Mouse (Mus musculus): ENCODE measurements around the gene Apoe.

Gene Apoe

GRCm38 (mm10) chr7:19715239-19716054 lies 16.5 kb upstream of the Apoe start, which contains the start of gene Tomm40:
TSS of gene Tomm40 (minus strand) at chr7:19715438.
- DNase-seq, result peak; percentile 99

DNA sequence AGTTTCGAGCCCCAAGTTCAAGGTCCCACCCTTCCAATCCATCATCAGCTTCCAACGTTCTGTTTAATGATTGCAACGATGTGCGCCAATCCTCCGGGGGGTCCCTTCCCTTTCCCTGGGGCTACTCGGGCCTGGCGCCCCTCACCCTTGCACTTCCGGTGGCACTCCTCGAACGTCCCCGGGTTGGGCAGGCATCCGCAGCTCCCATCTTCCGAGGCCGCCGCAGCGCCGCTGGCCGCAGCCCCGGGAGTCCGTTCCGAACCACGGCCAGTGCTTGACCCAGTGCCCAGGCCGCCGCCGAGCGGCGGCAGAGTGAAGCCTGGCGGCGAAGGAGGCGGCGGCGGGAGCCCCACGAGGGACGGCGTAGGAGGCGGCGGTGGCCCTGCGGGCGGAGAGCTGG lies 15.8 kb upstream of the Apoe start:
- DNase-seq, result no peak

- no peak for DNase-seq
These were observed 14.6 kb upstream of the Apoe start for GRCm38 (mm10) chr7:19713598-19713997.

DNA sequence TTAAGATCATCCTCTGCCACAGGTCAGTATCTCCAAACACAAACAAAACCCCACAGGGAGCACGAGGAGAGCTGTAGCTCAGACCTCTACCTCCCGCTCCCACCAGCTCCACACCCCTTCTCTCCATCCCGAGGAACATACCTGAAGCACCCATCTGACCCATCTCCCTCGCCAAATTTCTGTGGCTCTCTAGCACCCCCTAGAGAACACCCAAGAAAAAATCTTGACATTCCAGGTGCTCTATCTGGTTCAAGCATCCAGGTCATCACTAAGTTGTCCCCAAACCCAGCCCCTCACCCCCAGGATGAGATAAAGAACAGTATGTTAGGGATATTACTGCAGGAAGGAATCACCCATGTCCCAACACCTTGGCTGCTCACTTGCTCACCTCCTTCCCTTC lies 14.2 kb upstream of the Apoe start:
- peak; percentile 43 for DNase-seq

GRCm38 (mm10) chr7:19712414-19712813 lies 13.4 kb upstream of the Apoe start:
- DNase-seq, result no peak

GRCm38 (mm10) chr7:19710650-19711049 lies 11.7 kb upstream of the Apoe start:
- no peak for DNase-seq

- no peak for DNase-seq
These were observed 6.3 kb upstream of the Apoe start for GRCm38 (mm10) chr7:19705271-19705670.

GRCm38 (mm10) chr7:19704475-19704874 lies 5.5 kb upstream of the Apoe start:
- DNase-seq, result no peak

GRCm38 (mm10) chr7:19702859-19703555 lies 4.0 kb upstream of the Apoe start:
- DNase-seq, result no peak

DNA sequence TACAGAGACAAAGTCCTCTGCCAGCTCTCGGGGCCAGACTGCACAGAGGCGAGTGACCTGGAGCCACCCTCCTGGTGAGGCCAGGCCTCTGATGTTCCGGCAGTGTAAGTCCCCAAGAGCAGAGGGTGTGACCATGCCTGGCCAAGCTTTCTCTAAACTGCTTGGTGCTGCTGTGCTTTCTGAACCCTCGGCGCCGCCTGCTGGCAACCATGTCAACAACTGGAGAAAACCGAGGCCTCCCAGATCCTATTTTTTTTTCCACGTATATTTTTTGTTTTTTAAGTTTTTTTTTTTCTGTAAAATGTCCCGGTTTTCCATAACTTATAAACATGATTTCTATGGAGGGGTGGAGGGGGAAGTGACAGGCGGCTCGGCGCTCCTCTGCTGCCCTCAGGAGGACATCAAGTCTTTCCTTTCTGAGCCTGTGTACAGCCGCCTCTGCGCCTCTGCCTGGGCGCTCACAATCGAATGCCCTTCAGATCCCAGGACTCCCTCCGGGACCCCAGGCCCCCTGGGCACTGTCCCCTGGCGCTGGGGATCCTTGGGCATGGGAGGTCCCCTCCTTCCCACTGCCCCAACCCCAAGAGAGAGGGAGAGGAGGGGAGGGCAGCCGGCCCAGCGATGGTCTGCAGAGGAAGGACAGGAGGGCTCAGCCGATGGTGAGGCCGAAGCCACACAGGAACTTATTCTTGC lies 2.2 kb upstream of the Apoe start:
- peak; percentile 56 for DNase-seq

DNA sequence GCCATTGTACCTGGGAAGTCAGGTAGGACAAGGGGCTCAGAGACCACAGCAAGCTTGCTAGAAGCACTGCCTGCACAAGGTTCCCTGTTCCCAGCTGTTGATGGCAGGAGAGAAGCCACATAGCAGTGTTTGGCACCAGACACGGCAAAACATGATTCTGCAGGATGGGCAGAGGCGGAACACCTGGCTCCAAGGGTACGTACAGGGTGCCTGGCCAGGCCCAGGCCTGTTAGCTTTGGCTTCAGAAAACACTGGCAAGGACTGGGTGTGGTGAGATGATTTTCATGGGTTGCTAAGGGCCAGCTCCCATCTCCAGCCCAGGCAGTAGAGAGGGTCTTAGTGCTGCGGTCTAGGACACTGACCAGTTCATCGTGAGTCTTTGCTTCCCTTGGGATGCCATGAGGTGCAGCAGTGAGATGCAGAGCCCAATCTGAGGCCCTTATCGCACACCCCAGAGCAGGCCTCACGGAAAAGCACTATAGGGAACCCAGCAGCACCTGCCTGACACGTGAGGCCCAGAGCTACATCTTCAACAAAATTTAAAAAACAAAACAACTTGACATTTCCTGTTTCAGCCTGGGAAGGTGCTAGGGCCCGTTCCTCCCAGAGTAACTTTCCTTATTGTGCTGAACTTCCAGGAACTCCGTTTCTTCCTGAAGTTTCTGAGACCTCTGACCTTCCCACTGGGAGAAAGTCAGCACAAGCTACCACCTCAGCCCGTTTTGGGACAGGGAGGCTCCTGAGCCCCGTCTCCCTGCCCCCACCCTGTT lies 1.5 kb upstream of the Apoe start:
- DNase-seq, result no peak

DNA sequence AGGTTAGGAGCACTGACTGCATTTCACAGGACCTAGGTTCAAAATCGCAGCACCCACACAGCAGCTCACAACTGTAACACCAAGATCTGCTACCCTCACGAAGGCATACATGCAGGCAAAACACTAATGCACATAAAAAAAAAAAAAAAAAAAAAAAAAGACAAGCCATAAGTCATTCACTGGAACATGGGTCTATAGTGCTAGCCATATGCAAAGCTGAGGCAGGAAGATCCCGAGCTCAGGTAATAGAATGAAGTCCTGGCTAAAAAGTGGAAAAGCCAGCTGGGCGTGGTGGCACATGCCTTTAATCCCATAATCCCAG lies 800 bp upstream of the Apoe start:
- DNase-seq, result no peak

GRCm38 (mm10) chr7:19697949-19698906 lies 760 bp downstream of the Apoe start:
- DNase-seq, result no peak

- no peak for DNase-seq
These were observed 2.6 kb downstream of the Apoe start for GRCm38 (mm10) chr7:19696336-19696873.

DNA sequence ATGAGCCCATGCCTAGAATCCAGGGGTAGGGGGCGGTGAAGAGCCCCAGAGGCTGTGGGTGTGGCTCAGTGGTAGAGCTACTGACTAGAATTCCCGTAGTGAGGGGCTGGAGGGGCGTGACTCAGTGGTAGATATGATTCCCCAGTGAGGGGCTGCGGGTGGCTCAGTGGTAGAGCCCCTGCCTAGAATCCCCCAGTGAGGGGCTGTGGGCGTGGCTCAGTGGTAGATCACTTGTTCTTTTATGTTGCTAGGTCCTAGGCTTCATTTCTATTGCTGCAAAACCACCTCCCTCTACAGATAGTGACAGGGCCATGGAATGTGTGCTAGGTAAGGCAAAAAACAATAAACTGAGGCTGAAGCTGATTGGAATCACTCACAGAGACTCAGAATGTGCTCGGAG lies 3.1 kb downstream of the Apoe start:
- DNase-seq, result no peak

DNA sequence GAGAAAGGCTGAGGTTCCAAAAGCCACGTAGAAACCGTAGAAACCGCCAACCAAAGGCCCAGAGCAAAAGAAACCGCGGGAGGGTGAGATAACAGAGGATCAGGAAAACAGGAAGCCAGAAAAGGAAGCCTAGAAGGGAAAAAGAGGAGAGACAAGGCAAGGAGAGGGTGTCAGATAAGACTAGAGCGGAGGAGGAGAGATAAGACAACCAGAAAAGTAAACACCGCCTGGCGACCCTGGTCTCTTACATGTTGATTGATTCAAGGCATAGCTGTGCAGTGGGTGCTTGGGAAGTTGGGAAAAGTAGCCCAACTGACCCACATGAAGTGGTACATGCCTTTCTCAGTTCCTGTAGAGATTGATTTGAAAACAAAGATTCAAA lies 3.8 kb downstream of the Apoe start:
- DNase-seq, result no peak

GRCm38 (mm10) chr7:19694336-19695212 lies 4.4 kb downstream of the Apoe start:
- no peak for DNase-seq

DNA sequence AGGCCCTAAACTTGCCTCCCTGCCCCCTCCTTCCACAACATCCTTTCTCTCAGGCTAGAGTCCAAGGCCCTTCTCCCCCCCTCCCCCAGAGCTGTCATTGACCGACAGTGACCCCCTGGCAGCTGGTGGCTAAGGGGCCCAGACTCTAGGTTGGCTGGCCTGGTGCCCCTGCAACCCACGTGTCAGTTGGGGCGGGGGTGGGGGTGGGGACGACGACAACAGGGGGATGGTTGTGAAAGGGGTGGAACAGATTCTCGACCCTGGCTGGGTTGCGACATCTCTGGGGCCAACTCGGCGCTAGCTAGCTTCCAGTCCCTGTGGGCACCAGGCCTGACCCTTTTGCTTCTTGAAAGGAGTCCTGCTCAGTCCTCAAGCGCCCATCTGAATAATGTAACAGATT lies 5.6 kb downstream of the Apoe start:
- no peak for DNase-seq

DNA sequence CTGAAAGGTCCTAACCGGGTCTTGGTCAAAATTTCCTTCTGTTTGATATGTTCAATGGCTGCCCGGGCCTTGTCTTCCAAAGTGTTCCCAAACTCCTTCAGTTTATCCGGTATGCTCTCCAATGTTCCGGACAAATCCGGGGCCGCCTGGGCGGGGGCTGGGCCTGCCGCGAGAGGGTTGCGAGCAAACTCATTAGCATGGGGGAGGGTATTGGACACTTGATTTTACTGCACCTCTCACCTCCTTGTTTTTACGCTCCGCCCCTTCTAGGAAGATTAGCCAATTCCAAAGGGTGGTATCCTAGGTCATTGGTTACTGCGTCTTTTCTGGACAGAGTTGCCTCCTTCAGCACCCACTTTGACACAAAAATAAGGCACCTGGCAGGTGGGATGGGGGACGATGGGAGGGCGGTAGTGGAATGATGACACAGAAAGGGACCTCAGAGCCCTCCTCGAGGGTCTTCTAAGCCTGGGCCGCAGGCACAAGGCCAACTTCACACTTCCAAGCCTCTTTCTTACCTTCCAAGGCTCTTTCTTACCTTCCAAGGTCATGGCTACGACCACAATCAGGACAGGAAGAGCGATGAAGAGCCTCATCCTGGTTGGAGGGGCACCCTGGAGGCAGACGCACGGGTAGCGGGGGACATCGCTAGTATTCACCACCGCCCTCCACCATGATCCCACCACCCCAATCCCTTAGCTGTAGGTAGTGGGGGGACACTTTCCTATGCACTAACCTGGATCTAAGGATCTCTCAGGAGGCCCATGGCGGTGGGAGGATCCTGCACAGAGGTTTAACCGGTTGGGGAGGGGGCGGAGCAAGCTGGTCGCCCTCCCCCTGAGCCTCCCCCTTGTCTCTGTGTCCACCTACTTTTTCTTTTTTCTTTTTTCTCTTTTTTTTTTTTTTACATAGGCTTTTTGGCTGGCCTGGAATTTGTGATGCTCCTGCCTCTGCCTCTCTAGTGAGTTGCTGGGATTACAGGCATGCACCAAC lies 6.8 kb downstream of the Apoe start, which contains the start of gene Apoc1:
Apoc1 (minus strand) TSS at position 788 of the 993 bp plus-strand sequence.
- no peak for DNase-seq

All from thymus, postnatal 25 days (tissue).